Mouse (Mus musculus) lung, embryonic 14.5 days (tissue): ENCODE data around the gene Surf1. TPM values are rescaled to one million over a fixed set of nuclear protein-coding genes. Genes with fewer than 3 reads are reported as not detected.

Source experiments
- ATAC-seq: fragments of 200-750 bp; cut with Nextera tagmentation; 2 replicates; pipeline ENCODE4 v1.8.0; 2017; ENCODE audit warnings: mild to moderate bottlenecking, moderate TSS enrichment, moderate library complexity; ENCODE audit not compliant: insufficient read depth
- DNase-seq: peaks from one replicate; pipeline ENCODE4 v3.0.0-alpha.2; 2015
- H3K27ac ChIP-seq: fragments of 300-500 bp; sonication (generic); 2 replicates; pipeline ENCODE4 v1.5.1; 2014; ENCODE audit warnings: low read depth, mild to moderate bottlenecking, moderate library complexity
- H3K27me3 ChIP-seq: fragments of 300-500 bp; sonication (generic); 2 replicates; pipeline ENCODE4 v1.6.1; 2014; ENCODE audit warnings: low read length, control low read depth; ENCODE audit not compliant: insufficient read depth
- H3K36me3 ChIP-seq: fragments of 300-500 bp; sonication (generic); 2 replicates; pipeline ENCODE4 v1.6.1; 2014; ENCODE audit warnings: control low read depth; ENCODE audit not compliant: insufficient read depth
- H3K4me1 ChIP-seq: fragments of 300-500 bp; sonication (generic); 2 replicates; pipeline ENCODE4 v1.6.1; 2014; ENCODE audit warnings: antibody characterized with exemption, control low read depth; ENCODE audit not compliant: insufficient read depth
- H3K4me2 ChIP-seq: fragments of 300-500 bp; sonication (generic); 2 replicates; pipeline ENCODE4 v1.6.1; 2014; ENCODE audit warnings: mild to moderate bottlenecking
- H3K4me3 ChIP-seq: fragments of 300-500 bp; sonication (generic); 2 replicates; pipeline ENCODE4 v1.5.1; 2014; ENCODE audit warnings: low read depth, low read length
- H3K9ac ChIP-seq: fragments of 300-500 bp; sonication (generic); 2 replicates; pipeline ENCODE4 v1.6.1; 2014
- H3K9me3 ChIP-seq: fragments of 300-500 bp; sonication (generic); 2 replicates; pipeline ENCODE4 v1.6.1; 2016; ENCODE audit warnings: low read depth, low read length, control low read depth
- CTCF ChIP-seq: IDR thresholded peaks from 2 replicates; pipeline ENCODE4 v1.5.1; 2016; ENCODE audit warnings: antibody characterized with exemption, low read depth
- WGBS: fragments of 180-500 bp; shearing (Covaris S2); extraction: QIAGEN DNeasy Blood & Tissue Kit; methylation state at CpG from one replicate; pipeline ENCODE4 v1.1.7; 2014; 5-methylcytosine and 5-hydroxymethylcytosine counted together
- polyA plus RNA-seq: library from polyadenylated mRNA; unstranded; fragments of >200 nt; fragmentation: Nextera tagmentation; extraction: Ambion mirVana; gene quantifications from 2 replicates; pipeline ENCODE4 v1.2.1, GENCODE M21; 2014

Surf1 gene
- polyA plus RNA-seq, 1 experiment from 2014 or later = 41.5 TPM

DNA sequence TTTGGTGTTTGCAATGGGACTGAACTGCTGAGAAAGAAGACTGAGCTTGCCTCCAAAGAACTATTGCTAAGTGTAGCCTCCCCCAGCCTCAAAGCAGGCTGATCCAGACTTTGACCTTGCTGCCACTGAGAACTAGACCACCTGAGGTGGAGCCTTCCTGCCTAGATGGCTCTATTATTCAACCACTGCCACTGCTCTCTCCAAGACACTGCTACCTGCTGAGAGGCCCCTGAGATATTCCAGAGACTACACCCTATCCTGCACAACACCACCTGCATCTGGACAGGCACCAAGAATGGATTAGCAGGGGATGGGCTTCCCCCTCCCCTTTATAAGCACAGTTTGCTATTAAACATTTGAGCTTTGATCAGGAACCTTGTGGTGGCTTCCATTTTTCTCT, 37.8 kb downstream of the Surf1 start:
- Histone ChIP-seq H3K27ac (no peak overlapping the region), H3K27me3 (no peaks in the 10 kb centered on the region), H3K9ac (no peak overlapping the region), H3K36me3 (no peaks in the 10 kb centered on the region), H3K4me2 (no peak overlapping the region), H3K4me3 (no peak overlapping the region), H3K4me1 (no peaks in the 10 kb centered on the region), H3K9me3 (0 out of 2 replicates have a peak, but pooled peaks cover 3% of the 10 kb centered on the region)
- ATAC-seq (no peak), DNase-seq (no peak)
- TF ChIP-seq CTCF = no peak

DNA sequence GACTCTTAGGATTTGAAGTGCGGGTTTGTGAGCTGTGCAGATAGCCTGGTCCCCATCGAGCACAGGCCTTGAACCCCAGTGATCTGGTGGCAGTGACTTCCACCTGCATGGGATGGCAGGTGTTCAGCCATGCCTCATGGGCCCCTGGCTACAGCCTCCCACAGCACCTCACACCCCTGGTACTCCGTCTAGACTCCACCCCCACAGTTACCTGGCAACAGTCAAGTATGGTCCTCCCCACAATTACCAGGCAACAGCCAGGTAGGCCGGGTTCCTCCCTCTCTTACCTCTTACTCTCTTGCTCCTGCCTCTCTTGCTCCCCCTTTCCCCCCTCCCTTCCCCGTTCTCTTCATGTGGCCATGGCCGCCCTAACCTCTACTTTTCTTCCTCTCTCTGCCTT, 45.7 kb downstream of the Surf1 start:
- Histone ChIP-seq H3K4me2 (no peak overlapping the region), H3K36me3 (no peaks in the 10 kb centered on the region), H3K27ac (no peak overlapping the region), H3K9ac (no peak overlapping the region), H3K9me3 (no peaks in the 10 kb centered on the region), H3K27me3 (no peaks in the 10 kb centered on the region), H3K4me3 (no peak overlapping the region), H3K4me1 (no peaks in the 10 kb centered on the region)
- TF ChIP-seq CTCF = no peak
- ATAC-seq = no peak
- no peak for DNase-seq
- 55% methylated on average over 6 of the region's 6 CpGs for WGBS

DNA sequence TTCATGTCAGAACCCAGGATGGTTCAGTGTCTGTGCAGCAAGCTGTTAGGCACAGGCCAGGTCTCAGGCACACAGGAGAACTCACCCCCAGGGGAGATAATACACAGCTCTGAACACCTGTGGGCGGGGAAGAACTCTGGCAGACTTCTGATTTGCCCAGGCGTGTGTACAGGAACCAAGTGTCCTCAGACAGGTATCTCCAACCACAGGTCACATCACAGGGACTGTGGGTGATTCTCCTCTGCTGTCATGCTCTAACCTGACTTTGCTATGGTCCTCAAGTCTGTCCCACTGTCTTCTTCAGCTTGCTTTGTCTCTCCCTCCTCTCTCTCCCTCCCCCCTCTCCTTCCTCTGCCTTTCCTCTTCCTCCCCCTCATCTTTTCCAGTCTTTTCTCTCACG, 51.5 kb downstream of the Surf1 start, which contains the start of gene Abo:
Abo (minus strand) TSS at position 101 of the 400 bp plus-strand sequence.
- WGBS = 46% methylated on average over 3 of the region's 3 CpGs
- DNase-seq (no peak), ATAC-seq (no peak)
- Histone ChIP-seq H3K27ac (no peak within 1 kb of the TSS), H3K9me3 (no peaks in the 10 kb centered on the region), H3K27me3 (no peaks in the 10 kb centered on the region), H3K36me3 (no peaks in the 10 kb centered on the region), H3K4me3 (no peak within 1 kb of the TSS), H3K4me2 (no peak within 1 kb of the TSS), H3K9ac (no peak within 1 kb of the TSS), H3K4me1 (no peaks in the 10 kb centered on the region)
- no peak for TF ChIP-seq CTCF

Other genes starting within 250 kb of the Surf1 start
- not detected in 2 replicates for gene Lcn4, start 245.2 kb downstream of the Surf1 start, polyA plus RNA-seq
- gene Abo, start 51.6 kb downstream of the Surf1 start, polyA plus RNA-seq = not detected in 2 replicates
- 12.5 and 15.5 TPM in 2 replicates for gene Surf6, start 13.7 kb downstream of the Surf1 start, polyA plus RNA-seq
- gene Med22, start 5.9 kb downstream of the Surf1 start, polyA plus RNA-seq = 33.2 and 34.6 TPM in 2 replicates
- 775 and 784 TPM in 2 replicates for gene Rpl7a, start 5.8 kb downstream of the Surf1 start, polyA plus RNA-seq
- 33.2 and 35.5 TPM in 2 replicates for gene Surf2, start 163 bp downstream of the Surf1 start, polyA plus RNA-seq
- 195 and 211 TPM in 2 replicates for gene Surf4, start 17.4 kb upstream of the Surf1 start, polyA plus RNA-seq
- gene Stkld1, start 17.5 kb upstream of the Surf1 start, polyA plus RNA-seq = not detected in 2 replicates
- gene Rexo4, start 47.9 kb upstream of the Surf1 start, polyA plus RNA-seq = 44.9 and 48.3 TPM in 2 replicates
- 0.07 and 0.08 TPM in 2 replicates for gene Adamts13, start 56.9 kb upstream of the Surf1 start, polyA plus RNA-seq
- gene Cacfd1, start 93.4 kb upstream of the Surf1 start, polyA plus RNA-seq = 48.4 and 58.8 TPM in 2 replicates
- gene Slc2a6, start 111.5 kb upstream of the Surf1 start, polyA plus RNA-seq = 0.28 and 0.35 TPM in 2 replicates
- gene Mymk, start 155.6 kb upstream of the Surf1 start, polyA plus RNA-seq = 0.17 and 0.18 TPM in 2 replicates
- gene Adamtsl2, start 162.8 kb upstream of the Surf1 start, polyA plus RNA-seq = 19.2 and 21.0 TPM in 2 replicates
- 0.61 and 0.70 TPM in 2 replicates for gene Fam163b, start 226.0 kb upstream of the Surf1 start, polyA plus RNA-seq
- 0.20 and 0.75 TPM in 2 replicates for gene Dbh, start 248.7 kb upstream of the Surf1 start, polyA plus RNA-seq